Mouse (Mus musculus) intestine, postnatal 0 days (tissue): ENCODE data around the gene Prmt3. TPM values are rescaled to one million over a fixed set of nuclear protein-coding genes. Genes with fewer than 3 reads are reported as not detected.

Experiments
- ATAC-seq: fragments of 200-750 bp; cut with Nextera tagmentation; 2 replicates; pipeline ENCODE4 v1.8.0; 2017; ENCODE audit warnings: mild to moderate bottlenecking, moderate TSS enrichment, moderate library complexity
- H3K27ac ChIP-seq: fragments of 300-500 bp; sonication (generic); 2 replicates; pipeline ENCODE4 v1.5.1; 2014; ENCODE audit warnings: mild to moderate bottlenecking, low read depth, low read length, moderate library complexity
- H3K27me3 ChIP-seq: fragments of 300-500 bp; sonication (generic); replicated peaks from 2 replicates; pipeline ENCODE4 v1.6.1; 2014; ENCODE audit warnings: low read length, mixed read lengths; ENCODE audit not compliant: control insufficient read depth, insufficient read depth
- H3K36me3 ChIP-seq: fragments of 300-500 bp; sonication (generic); 2 replicates; pipeline ENCODE4 v1.6.1; 2014; ENCODE audit warnings: mild to moderate bottlenecking, moderate library complexity; ENCODE audit not compliant: control insufficient read depth, insufficient read depth
- H3K4me1 ChIP-seq: fragments of 300-500 bp; sonication (generic); replicated peaks from 2 replicates; pipeline ENCODE4 v1.6.1; 2014; ENCODE audit warnings: antibody characterized with exemption, low read length, mixed read lengths; ENCODE audit not compliant: control insufficient read depth, insufficient read depth
- H3K4me2 ChIP-seq: fragments of 300-500 bp; sonication (generic); replicated peaks from 2 replicates; pipeline ENCODE4 v1.6.1; 2014; ENCODE audit warnings: low read depth, mild to moderate bottlenecking, moderate library complexity
- H3K4me3 ChIP-seq: fragments of 300-500 bp; sonication (generic); 2 replicates; pipeline ENCODE4 v1.5.1; 2014; ENCODE audit warnings: low read depth, low read length
- H3K9ac ChIP-seq: fragments of 300-500 bp; sonication (generic); 2 replicates; pipeline ENCODE4 v1.6.1; 2014; ENCODE audit warnings: mild to moderate bottlenecking, low read depth, low read length
- H3K9me3 ChIP-seq: fragments of 300-500 bp; sonication (generic); 2 replicates; pipeline ENCODE4 v1.6.1; 2016; ENCODE audit warnings: mixed run types; ENCODE audit not compliant: control insufficient read depth
- CTCF ChIP-seq: sonication (generic); IDR thresholded peaks from 2 replicates; pipeline ENCODE4 v1.5.1; 2016; ENCODE audit warnings: low read depth, mild to moderate bottlenecking, control low read depth, antibody characterized with exemption, moderate library complexity
- WGBS: fragments of 180-500 bp; shearing (Covaris S2); extraction: QIAGEN DNeasy Blood & Tissue Kit; methylation state at CpG from one replicate; pipeline ENCODE4 v1.1.7; 2014; 5-methylcytosine and 5-hydroxymethylcytosine counted together
- polyA plus RNA-seq: library from polyadenylated mRNA; unstranded; fragments of >200 nt; fragmentation: Nextera tagmentation; extraction: Ambion mirVana; gene quantifications from 2 replicates; pipeline ENCODE4 v1.2.1, GENCODE M21; 2015

Gene Prmt3
- polyA plus RNA-seq, 1 experiment from 2014 or later, result 16.9 TPM

- H3K27me3 ChIP-seq, result no peaks in the 10 kb centered on the region
- H3K36me3 ChIP-seq, result peaks cover 20% of the 10 kb centered on the region
- no peak for TF ChIP-seq CTCF
- H3K4me1 ChIP-seq, result no peaks in the 10 kb centered on the region
- 72% methylated on average over 9 of the region's 9 CpGs for WGBS
- H3K9ac ChIP-seq, result no peak overlapping the region
- no peak overlapping the region for H3K4me3 ChIP-seq
- H3K27ac ChIP-seq, result no peak overlapping the region
- no peak for ATAC-seq
- no peaks in the 10 kb centered on the region for H3K9me3 ChIP-seq
- H3K4me2 ChIP-seq, result no peak overlapping the region
Observed at GRCm38 (mm10) chr7:49768509-49768908, 9.6 kb upstream of the Prmt3 start.

- Histone ChIP-seq H3K9me3 (no peaks in the 10 kb centered on the region), H3K9ac (no peak overlapping the region), H3K36me3 (peaks cover 23% of the 10 kb centered on the region), H3K4me2 (no peak overlapping the region), H3K4me3 (no peak overlapping the region), H3K27ac (no peak overlapping the region), H3K27me3 (no peaks in the 10 kb centered on the region), H3K4me1 (no peaks in the 10 kb centered on the region)
- no peak for TF ChIP-seq CTCF
- ATAC-seq, result no peak
- WGBS, result 87% methylated on average over 2 of the region's 2 CpGs
Observed at GRCm38 (mm10) chr7:49774396-49774795, 3.8 kb upstream of the Prmt3 start.

GRCm38 (mm10) chr7:49777585-49777984 is 561 bp upstream of the Prmt3 start:
- no peaks in the 10 kb centered on the region for H3K4me1 ChIP-seq
- ATAC-seq, result peak; percentile 5
- H3K4me2 ChIP-seq, result no peak overlapping the region

GRCm38 (mm10) chr7:49778904-49779615 is 914 bp downstream of the Prmt3 start:
- no peaks in the 10 kb centered on the region for H3K4me1 ChIP-seq
- H3K9ac ChIP-seq, result peak overlapping the region; percentile 86; the same call in 1 of the 2 replicates
- TF ChIP-seq CTCF, result no peak
- 64% methylated on average over 12 of the region's 12 CpGs for WGBS
- peak overlapping the region; percentile 97 for H3K4me2 ChIP-seq
- H3K9me3 ChIP-seq, result no peaks in the 10 kb centered on the region
- peak overlapping the region; percentile 74 for H3K4me3 ChIP-seq
- peaks cover 9% of the 10 kb centered on the region for H3K36me3 ChIP-seq
- no peak for ATAC-seq
- no peaks in the 10 kb centered on the region for H3K27me3 ChIP-seq
- no peak overlapping the region for H3K27ac ChIP-seq

More at GRCm38 (mm10) chr7:49777585-49777984, 561 bp upstream of the Prmt3 start:
- no peaks in the 10 kb centered on the region for H3K27me3 ChIP-seq
- 49% methylated on average over 3 of the region's 3 CpGs for WGBS
- no peak overlapping the region for H3K27ac ChIP-seq
- H3K36me3 ChIP-seq, result peaks cover 19% of the 10 kb centered on the region
- TF ChIP-seq CTCF, result no peak
- H3K4me3 ChIP-seq, result no peak overlapping the region
- no peak overlapping the region for H3K9ac ChIP-seq
- no peaks in the 10 kb centered on the region for H3K9me3 ChIP-seq

- ATAC-seq, result no peak
- H3K4me3 ChIP-seq, result no peak overlapping the region
- 94% methylated on average over 2 of the region's 2 CpGs for WGBS
- no peak overlapping the region for H3K27ac ChIP-seq
- no peak for TF ChIP-seq CTCF
- no peaks in the 10 kb centered on the region for H3K4me1 ChIP-seq
- H3K36me3 ChIP-seq, result peaks cover 30% of the 10 kb centered on the region
- no peak overlapping the region for H3K4me2 ChIP-seq
- H3K27me3 ChIP-seq, result no peaks in the 10 kb centered on the region
- H3K9me3 ChIP-seq, result no peaks in the 10 kb centered on the region
- no peak overlapping the region for H3K9ac ChIP-seq
Observed at GRCm38 (mm10) chr7:49783017-49783416, 4.9 kb downstream of the Prmt3 start.

- H3K9me3 ChIP-seq, result no peaks in the 10 kb centered on the region
- H3K4me1 ChIP-seq, result no peaks in the 10 kb centered on the region
- no peak overlapping the region for H3K4me2 ChIP-seq
- no peak overlapping the region for H3K4me3 ChIP-seq
- no peak overlapping the region for H3K9ac ChIP-seq
- TF ChIP-seq CTCF, result no peak
- no peak overlapping the region for H3K27ac ChIP-seq
- no peaks in the 10 kb centered on the region for H3K27me3 ChIP-seq
- no peak for ATAC-seq
- peaks cover 42% of the 10 kb centered on the region for H3K36me3 ChIP-seq
- 94% methylated on average over 7 of the region's 7 CpGs for WGBS
Observed at GRCm38 (mm10) chr7:49785141-49785540, 7.0 kb downstream of the Prmt3 start.
